Mouse (Mus musculus) urinary bladder, postnatal 4 days (tissue): ENCODE measurements around the gene Akap8l.

Experiments used
- DNase-seq, 2 experiments: peaks; one replicate each; pipeline ENCODE4 v3.0.0; 2021 to 2022; ENCODE audit warnings: low spot score in 2 of 2

Gene Akap8l

DNA sequence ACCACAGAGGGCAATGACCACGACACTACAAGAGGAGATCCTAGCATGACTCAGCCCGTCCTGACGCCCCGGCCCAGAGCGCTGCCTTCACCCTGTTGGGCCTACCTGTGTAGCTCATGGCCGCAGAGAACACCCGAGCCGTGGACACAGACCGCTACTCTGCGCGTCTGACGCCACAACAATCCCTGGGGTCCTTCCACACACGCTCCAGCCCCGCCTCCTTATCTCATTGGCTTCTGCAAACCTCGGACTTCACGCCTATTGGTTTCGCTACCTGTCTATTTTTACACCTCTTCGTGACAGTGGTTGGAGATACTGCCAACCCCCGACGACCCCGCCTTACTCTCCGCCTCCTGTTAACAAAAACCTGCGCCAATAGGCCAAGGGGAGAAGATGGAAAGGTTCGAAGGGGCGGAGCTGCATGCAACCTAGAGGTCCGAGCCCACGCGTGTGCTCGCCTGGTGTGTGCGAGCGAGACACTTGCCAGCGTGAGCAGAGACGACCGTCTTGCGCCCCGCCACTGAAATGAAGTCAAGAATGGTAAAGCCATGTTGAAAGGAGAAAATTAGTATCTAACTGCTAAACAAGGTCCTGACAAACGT is at the start of gene Akap8l:
Akap8l (minus strand) TSS at position 226 of the 602 bp plus-strand sequence.
- peak; percentile 93 to 94 for DNase-seq

DNA sequence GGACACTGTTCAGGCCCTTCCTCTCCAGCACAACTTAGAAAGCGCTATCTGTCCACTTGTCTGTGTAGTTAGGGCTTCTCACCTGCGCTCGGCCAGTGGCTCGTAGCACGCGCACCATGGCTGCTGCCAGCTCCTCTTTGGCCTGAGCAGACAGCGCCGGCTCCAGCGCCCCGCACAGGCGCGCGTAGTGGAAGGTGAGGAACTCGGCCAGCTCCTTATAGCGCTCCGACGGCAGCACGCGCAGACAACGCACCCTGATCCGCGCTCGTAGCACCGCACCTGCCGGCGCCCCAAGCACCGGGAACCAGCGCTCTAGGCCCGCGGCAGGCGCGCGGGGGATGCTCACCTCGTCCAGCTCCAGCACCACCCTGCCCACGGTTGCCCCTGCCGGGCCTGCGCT is 45.9 kb upstream of the Akap8l start:
- no peak for DNase-seq

DNA sequence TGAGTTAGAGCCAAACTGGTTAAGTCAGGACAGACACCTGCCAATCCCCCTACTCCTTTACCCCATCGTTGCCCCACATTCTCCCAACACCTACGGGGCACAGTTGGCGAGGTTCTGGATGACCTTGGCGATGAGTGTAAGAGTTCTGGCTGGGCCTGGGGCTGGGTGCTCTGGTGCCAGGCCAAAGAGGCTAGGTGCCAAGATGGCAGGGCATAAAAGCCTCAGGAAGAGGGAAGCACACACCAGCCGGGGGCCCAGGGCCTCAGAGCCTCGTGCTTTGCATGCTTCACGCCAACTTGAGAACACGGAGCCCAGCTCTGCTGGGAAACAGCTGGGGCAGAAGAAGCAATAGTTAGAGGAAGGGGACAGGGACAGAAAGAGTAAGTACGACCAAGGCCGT is 43.5 kb upstream of the Akap8l start:
- DNase-seq = peak in 1 of 2 experiments; percentile 52

DNA sequence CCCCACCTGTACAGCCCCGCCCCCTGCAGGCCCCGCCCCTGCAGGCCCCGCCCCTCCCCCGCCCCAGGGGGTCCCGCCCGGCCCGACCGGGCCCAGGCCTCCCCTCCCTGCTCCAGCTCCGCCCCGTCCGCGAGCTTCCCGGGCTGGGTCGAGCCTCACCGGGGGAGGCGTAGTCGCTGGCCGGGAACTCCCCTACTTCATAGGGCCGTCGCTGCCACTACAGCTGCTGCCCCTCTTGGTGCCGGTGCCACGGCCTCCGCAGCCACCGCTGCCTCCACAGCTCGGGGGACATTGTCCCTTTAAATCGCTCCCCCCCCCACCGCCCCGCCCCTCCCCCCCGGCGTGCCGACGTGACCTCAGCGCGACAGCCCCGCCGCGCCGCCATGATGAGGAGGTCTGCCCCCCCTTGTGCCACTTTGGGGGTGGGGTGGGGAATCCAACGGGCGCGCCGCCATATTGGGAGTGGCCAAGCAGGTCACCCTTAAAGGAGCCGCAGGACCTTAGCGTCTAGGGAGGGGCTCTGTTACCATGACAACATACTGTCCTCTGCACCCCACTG is 38.8 kb upstream of the Akap8l start, which contains the start of gene Wiz:
Wiz (minus strand) TSS at position 339 of the 559 bp plus-strand sequence.
- DNase-seq = peak; percentile 91 to 95

DNA sequence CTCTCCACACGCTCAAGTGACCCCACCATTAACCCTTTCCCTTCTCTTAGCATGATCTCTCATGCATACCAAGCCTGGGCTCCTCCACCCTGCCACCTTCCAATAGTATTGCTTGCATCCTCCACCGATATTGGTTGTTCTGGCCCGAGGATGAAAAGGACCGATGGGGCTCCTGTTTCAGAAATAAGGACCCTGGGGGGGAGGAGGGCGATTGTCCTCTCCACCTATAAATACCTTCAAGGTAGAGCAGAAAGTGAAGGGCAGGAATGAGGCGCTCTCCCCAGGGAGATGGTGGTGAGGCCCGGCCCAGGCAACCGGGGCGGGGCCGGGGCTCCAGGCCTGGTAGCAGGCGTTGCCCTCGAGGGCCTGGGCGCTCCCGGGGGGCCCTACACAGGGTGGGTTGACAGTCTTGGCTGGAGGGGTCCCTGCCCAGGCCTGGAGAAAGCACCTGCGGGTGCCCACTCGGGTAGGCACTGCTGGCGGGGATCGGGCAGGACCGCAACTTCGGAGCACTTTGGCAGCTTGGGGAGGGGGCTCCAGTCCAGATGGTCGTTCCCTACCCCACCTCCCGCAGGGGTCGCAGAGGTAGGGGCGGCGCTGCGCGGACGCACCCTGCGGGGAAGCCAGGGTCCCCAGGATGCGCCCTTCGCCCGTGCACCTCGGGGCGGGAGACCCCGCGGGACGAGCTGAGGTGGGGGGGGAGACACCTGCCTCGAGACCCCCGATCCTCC is 38.1 kb upstream of the Akap8l start:
- peak in 1 of 2 experiments; percentile 41 for DNase-seq

DNA sequence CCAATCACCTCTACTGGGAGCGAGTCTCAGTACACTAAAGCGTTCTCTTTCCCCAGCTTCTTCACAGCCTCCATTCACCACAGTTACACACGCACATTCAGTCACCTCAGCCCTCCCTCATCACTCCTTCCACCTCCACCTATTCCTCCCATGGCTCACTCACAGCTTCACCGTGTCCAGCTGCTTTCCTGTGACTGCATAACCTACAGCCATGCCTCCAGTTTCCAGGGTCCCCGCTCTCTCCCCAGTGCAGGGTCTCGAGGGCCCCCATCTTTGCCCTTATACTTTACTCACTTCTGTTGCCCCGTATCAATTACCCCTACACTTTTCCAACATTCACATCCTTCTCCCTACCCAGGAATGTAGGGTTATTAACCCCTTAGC is 37.6 kb upstream of the Akap8l start:
- no peak for DNase-seq

DNA sequence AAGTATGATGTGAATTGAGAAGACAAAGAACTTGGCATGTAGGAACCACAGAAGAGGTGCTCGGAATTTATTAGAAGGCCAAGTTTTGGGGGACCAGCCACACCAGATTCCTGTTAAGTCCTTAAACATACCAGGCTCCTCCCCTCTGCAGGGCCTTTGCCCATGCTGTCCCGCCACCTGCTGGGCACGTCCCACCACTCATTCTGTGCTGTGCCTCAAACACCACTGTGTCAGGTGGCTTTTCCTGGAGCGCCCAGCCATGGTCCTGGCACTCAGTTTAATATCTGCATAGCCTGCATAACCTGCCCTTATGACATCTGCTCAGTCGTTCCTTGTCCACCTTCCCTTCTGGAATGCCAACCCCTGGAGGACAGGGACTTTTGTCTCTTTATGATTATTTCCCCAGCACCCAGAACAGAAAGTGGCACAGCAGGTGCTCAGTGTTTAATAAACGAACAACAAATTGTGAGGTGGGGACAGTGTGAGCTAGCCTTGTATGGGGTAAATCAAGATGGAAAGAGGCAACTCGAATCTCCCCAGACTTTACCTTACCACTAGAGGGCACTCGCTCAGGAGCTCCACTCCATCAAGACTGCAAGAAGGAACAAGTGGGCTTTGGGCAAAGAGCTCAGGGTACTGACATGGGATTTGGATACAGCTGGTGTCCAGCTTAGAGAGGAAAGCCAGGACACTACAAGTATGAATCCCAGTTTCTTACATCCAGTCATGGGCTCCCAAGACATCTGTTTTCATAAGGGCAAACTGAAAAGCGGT is 36.4 kb upstream of the Akap8l start:
- DNase-seq = no peak

DNA sequence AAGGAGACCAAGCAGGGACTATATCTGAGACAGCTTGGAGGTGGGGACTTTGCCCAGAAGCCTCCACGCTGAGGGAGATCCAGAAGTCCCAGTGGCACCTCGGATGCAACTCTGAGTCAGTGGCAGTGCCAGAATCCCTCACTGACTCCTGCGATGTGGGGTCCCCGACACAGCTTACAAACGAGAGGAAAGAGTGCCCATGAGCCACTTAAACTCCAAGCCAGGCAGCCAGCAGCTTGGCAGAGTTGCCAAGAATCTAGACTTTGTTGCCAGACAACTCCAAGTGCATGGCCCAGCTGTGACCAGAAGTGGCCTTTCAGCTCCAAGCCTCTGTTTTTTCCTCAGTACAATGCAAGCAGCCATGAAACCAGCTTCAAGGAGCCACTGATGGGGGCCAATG is 33.3 kb upstream of the Akap8l start:
- peak in 1 of 2 experiments; percentile 56 for DNase-seq

DNA sequence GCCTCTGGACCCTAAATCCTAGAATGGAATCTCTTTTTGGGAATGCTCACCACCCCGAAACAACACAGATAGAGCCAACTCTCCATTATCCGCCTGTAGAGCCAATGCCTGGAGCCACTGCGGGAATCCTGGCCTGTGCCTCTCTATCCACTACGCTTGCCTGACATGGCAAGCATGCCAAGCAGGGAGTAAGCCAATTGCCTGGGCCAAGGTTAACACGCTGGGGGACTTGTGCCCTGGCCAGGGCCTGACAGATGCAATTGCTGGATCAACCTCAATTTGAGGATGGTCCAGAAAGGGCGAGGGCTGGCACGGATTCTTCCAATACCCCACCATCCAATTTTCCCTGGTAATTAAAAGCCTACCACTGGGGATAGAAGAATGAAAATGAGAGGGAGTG is 32.2 kb upstream of the Akap8l start:
- DNase-seq = no peak

DNA sequence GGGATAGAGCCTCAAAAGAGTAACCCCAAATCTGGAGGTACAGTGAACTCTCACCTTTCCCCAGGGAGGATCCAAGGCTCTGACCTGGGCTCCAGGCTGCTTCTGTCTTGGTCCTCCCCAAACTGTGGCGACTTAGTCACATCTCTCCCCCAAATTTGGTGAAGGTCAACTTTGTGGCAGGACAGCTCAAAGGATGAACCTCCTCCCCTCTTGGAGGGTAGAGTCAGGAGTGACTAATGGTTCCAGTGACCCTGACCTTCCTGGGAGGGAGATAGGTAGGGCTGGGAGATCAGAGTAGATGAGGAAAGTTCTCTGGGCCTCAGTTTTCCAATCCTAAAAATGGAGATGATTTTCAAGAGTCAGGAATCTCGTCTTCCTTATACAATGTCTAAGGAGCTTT is 28.4 kb upstream of the Akap8l start:
- DNase-seq = peak in 1 of 2 experiments; percentile 38

DNA sequence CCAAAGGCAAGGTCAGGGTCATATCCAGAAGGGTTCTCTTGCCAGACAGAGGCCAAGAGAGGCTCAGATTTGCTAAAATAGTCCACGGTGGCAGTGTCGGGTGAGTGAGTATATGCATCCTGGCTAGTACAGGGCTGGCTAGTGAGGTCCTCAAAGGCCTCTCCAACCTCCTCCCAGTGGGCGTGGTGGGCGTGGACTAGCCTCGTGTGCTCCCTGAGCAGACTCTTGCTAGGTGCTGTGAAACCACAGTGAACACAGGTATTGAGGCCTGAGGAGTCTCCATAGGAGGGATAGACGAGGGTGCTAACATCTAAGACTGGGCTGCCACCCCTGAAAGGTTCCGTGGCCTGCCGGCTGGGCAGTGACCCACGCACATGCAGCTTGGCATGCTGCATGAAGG is 26.7 kb upstream of the Akap8l start:
- DNase-seq = no peak

DNA sequence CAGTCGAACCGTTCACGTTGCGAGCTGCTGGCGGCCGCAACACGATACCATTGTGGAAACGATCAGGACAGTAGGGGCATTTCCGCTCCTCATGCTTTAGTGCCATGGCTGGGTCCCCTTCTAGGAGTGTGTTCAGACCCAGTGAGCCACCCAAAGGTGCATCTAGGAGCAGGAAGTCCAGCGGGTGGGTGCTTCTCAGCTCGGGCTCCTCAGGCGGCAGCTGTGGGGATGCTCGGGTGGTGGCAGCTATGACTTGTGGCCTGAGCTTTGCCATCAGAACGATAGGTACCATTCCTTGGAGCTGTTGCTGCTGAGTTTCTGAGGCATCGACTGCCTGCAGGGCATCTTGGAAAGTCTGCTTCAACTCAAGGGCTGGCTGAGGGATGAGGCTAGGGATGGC is 26.1 kb upstream of the Akap8l start:
- no peak for DNase-seq

DNA sequence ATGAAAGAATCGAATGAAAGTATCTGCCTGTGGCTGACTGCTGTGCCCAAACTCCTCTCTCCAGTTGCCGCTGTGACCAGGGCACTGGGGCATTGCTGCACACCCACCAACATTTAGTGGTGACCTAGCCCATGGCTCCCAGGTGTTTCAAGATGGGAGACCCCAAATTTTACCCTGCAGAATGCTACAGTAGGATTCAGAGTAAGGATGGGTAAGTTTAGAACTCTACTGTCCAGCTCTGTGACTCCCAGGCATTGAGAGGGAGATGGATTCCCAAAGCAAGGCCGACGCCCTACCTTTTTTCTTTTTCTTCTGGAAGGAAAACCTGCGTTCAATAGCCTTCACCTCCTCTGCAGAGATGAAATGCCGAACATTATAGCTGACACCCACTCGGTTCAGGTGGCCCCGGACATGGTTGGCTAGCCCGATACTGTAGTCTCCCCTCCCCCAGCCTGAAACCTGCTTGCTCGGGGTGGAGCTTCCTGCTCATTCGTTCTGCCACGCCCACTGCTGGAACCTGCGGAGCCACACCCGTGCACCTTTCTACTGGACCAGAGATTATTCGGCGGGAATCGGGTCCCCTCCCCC is 18.7 kb upstream of the Akap8l start:
- no peak for DNase-seq

DNA sequence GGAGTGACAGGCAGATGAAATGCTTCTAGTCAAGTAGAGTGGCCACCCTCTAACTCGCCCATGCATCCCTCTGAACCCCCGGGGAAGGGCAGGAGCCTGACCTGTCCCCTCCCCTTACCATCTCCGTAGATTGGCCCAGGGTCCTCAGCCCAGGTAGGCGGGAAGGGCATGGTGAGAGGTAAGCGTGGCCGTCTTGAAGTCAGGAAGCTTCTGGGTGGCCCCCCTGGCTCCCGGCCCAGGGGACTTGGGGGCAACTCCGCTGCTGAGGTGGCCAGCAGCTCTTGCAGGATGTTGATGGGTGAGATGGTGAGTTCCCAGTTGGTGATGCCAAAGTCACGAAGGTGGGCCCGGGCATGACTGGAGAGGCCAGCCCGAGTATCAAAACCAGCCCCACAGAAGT is 17.3 kb upstream of the Akap8l start:
- no peak for DNase-seq

DNA sequence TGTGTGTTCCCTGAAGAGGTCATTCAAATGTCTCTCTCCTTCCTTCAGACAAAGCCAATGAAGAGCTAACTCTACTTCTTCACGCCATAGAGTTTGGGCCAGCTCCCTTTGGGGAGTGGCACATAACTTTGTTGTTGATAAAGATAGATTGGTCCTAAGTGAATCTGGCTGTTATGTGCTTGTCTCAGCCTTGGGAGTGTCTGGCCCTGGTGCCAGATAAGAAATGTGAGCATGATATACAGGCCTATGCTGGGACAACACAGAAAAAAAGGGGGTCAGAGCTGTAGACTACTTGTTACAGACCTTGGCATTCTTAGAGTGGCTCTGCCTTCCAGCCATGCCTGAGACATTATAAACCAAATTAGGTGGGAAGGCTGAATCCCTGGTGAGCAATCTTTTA is 14.9 kb upstream of the Akap8l start:
- DNase-seq = no peak

DNA sequence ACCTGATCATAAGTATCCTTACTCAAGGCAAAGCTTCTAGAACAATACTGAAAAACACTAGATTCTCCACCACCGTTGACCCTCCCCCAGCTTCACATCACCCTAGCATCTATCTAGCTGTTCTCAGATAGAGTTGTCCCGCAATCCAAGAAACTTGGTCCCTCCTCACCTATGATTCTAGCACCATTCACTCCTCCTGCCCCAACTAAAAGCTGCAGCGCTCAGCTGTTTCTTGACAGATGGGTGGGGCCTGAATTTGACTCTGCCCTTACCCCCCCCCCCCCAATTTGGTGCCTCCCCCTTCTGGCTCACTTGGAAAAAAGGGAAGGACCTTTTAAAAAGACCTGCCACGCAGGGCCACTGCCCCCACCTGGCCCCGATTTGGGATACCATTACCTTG is 14.4 kb upstream of the Akap8l start:
- DNase-seq = no peak

DNA sequence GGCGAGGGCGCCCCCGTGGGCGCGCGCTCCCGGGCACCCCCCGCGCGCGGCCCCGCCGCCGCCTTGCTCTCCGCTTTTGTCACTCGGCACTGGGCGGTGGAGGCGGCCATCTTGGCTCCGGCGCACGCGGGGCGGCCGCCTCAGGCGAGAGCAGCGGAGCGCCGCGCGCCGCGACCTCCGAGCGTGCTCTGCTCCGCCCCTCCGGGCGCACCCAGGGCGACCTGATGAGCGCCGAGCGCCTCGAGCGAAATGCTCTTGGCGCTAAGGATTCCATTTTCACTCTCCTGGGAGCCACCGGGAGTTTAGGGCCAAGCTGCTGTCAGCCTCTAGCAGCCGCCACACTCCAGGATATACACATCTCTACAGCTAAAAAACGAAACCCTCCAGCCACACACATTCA is 13.9 kb upstream of the Akap8l start:
- peak; percentile 86 to 87 for DNase-seq

DNA sequence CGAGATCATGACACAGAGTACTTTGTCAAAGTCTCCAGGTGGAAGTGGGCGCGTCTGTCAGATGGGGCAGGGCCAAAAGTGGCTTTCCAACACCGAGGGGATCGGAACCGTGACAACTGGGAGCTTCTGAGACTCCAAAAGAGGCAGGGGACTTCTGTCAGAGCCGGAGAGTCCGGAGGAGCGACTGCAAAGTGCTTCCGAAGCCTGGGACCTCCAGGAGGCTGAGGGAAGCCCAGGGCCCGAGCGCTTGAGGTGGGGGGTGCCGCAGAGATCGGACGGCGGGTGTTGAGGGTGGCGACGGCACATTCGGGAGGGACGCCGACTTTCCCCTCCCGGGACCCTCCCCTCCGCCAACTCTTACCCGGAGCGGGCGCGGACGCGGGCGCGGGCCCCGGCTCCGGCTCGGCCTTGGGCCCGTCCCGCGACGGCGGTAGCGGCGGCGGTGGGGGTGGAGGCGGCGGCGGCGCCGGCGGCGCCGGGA is 13.5 kb upstream of the Akap8l start:
- no peak for DNase-seq

DNA sequence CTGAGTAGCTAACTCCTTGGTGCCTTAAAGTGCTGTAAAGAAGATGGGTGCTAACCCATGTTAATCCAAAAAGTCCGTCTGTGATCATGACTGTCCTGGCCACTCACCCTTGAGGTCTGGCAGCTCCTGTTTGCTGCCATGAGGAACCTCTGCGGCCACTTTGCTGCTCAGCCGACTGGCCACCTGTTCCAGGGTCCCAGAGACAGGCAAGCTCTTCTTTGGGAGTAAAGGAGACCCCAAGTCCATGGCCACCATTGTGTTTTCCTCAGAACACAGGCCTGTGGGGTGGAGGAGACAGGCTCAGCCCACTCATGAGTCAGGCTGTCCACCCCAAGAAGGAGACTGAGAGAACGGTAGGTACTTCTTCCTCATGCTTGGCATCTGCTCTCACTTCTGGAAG is 12.3 kb upstream of the Akap8l start:
- DNase-seq = no peak

DNA sequence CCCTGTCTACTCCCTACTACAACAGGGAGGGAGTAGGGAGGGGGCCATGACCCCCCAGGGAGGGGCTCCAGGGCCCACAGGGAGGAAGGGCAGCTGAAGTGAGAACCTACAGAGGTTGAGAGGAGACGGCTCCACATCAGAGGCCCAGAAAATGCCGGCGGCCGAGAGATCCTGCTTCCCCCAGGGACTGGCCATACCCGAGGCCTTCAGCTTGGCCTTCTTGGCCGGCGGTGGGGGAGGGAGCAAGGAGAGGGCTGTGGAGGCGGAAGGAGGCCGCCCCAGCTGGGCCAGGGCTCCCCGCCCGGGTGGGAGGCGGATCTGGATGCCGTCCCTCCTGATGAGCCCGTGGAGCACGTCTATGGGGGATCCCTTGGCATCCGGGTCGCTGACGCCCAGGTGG is 9.5 kb upstream of the Akap8l start:
- no peak for DNase-seq

DNA sequence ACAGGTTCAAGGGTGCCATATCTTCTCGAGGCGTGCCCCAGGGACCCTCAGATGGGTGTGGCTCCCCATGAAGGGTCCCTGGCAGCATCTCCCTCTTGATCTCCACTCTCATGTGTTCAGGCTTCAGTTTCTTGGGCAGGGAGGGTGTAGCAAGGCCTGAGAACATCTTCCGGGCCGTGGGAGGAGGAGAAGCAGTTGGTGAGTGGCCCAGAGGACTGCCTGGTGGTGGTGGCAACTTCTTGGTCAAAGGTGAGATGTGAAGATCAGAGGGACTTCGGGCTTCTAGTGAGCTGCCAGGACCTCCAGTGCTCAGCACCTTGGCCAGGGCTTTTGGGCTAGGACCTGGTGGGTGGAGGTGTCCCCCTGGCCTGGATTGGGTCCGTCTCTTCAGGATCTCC is 8.5 kb upstream of the Akap8l start:
- DNase-seq = no peak
